Mouse (Mus musculus): ENCODE results near the gene Apoe. TPM values are rescaled to one million over a fixed set of nuclear protein-coding genes. Genes with fewer than 3 reads are reported as not detected.
A peak's percentile ranks its signal among the peaks of the same experiment; 100 is the strongest.

Apoe gene
- polyA plus RNA-seq, 1 experiment from 2014 or later: 340 TPM

DNA sequence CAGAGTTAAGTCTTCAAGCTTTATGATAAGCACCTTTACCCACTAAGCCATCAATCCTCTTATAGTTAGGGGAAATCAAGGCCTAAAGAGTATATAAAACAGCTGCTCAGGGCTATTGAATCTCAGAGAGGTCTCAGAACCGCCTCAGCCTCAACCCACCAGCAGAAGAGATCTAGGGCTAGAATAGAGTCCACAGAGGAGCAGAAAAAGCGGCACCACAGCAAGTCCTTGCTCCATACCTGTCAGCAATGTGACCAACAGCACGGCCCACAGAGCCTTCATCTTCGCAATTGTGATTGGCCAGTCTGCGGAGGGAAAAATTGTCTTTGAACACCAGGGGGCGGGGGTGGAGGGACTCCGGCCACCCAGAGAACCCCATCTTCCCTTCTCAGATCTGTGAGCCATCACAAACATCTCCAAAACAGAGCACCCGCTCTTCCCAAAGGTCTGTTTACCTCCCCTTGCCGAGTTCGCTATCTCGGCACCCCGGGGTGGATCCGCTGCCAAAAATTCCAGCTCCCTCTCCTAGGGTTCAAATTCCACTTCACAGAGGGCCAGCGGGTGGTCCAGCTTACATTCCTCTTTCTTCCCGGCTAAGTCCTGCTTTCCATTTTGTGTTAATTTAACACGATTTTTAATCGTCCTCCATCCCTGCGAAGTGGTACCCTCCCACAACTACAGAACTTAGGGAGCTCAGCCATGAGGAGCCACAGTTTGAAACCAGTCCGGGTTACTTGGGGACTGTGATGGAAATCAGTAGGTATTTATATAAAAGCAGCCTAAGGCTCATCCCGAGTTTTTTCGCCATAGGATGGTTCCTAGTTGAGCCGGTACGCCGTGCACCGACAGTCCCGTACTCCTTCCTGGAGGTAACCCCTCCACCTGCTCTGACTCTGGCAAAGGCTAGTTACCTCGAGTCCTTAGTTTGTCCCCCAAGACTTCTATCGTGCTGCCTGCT, 760 bp downstream of the Apoe start:
- no peak for ATAC-seq (replicated peaks; ENCODE audit: low FRiP score)
- Histone ChIP-seq H3K36me3 (peaks cover 32% of the 10 kb centered on the region), H3K4me2 (peak overlapping the region; percentile 72), H3K4me1 (peaks cover 56% of the 10 kb centered on the region), H3K4me3 (replicated peaks) (peak overlapping the region; percentile 42), H3K27ac (peak overlapping the region; percentile 60), H3K9me3 (replicated peaks) (no peaks in the 10 kb centered on the region), H3K9ac (peak overlapping the region; percentile 40), H3K27me3 (no peaks in the 10 kb centered on the region)
- 3% methylated on average over 28 of the region's 28 CpGs for WGBS

DNA sequence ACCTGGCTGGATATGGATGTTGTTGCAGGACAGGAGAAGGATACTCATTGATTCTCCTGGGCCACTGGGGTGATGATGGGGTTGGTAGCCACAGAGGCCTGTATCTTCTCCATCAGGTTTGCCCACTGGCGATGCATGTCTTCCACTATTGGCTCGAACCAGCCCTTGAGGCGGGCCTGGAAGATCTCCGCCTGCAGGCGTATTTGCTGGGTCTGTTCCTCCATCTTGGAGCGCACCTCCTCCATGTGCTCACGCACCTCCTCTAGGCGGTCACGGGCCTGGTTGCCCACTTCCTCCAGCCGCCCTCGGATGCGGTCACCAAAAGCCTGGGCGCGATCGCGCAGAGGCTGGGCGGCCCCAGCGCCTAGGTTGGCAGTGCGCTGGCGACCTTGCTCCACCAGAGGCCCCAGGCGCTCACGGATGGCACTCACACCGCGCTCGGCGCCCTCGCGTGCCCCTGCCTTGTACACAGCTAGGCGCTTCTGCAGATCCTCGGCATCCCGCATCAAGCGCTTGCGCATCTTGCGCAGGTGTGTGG, 2.6 kb downstream of the Apoe start:
- Histone ChIP-seq H3K4me3 (replicated peaks) (no peak overlapping the region), H3K9me3 (replicated peaks) (no peaks in the 10 kb centered on the region), H3K9ac (no peak overlapping the region), H3K4me1 (peaks cover 69% of the 10 kb centered on the region), H3K4me2 (no peak overlapping the region), H3K27me3 (no peaks in the 10 kb centered on the region), H3K36me3 (peaks cover 13% of the 10 kb centered on the region), H3K27ac (no peak overlapping the region)
- ATAC-seq (replicated peaks; ENCODE audit: low FRiP score): no peak
- WGBS: 97% methylated on average over 34 of the region's 34 CpGs

DNA sequence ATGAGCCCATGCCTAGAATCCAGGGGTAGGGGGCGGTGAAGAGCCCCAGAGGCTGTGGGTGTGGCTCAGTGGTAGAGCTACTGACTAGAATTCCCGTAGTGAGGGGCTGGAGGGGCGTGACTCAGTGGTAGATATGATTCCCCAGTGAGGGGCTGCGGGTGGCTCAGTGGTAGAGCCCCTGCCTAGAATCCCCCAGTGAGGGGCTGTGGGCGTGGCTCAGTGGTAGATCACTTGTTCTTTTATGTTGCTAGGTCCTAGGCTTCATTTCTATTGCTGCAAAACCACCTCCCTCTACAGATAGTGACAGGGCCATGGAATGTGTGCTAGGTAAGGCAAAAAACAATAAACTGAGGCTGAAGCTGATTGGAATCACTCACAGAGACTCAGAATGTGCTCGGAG, 3.1 kb downstream of the Apoe start:
- H3K4me2 ChIP-seq: no peak overlapping the region
- H3K27ac ChIP-seq: no peak overlapping the region
- H3K27me3 ChIP-seq: no peaks in the 10 kb centered on the region
- no peak overlapping the region for H3K4me3 ChIP-seq (replicated peaks)
- H3K9me3 ChIP-seq (replicated peaks): no peaks in the 10 kb centered on the region
- peaks cover 66% of the 10 kb centered on the region for H3K4me1 ChIP-seq
- no peak for ATAC-seq (replicated peaks; ENCODE audit: low FRiP score)
- peaks cover 12% of the 10 kb centered on the region for H3K36me3 ChIP-seq
- 88% methylated on average over 6 of the region's 6 CpGs for WGBS
- no peak overlapping the region for H3K9ac ChIP-seq

DNA sequence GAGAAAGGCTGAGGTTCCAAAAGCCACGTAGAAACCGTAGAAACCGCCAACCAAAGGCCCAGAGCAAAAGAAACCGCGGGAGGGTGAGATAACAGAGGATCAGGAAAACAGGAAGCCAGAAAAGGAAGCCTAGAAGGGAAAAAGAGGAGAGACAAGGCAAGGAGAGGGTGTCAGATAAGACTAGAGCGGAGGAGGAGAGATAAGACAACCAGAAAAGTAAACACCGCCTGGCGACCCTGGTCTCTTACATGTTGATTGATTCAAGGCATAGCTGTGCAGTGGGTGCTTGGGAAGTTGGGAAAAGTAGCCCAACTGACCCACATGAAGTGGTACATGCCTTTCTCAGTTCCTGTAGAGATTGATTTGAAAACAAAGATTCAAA, 3.8 kb downstream of the Apoe start:
- no peak for ATAC-seq (replicated peaks; ENCODE audit: low FRiP score)
- H3K9me3 ChIP-seq (replicated peaks): no peaks in the 10 kb centered on the region
- H3K4me2 ChIP-seq: no peak overlapping the region
- peaks cover 9% of the 10 kb centered on the region for H3K36me3 ChIP-seq
- peak overlapping the region; percentile 27; the same call in 1 of the 2 replicates for H3K27ac ChIP-seq
- no peaks in the 10 kb centered on the region for H3K27me3 ChIP-seq
- 32% methylated on average over 8 of the region's 8 CpGs for WGBS
- no peak overlapping the region for H3K4me3 ChIP-seq (replicated peaks)
- H3K4me1 ChIP-seq: peaks cover 59% of the 10 kb centered on the region
- no peak overlapping the region for H3K9ac ChIP-seq

DNA sequence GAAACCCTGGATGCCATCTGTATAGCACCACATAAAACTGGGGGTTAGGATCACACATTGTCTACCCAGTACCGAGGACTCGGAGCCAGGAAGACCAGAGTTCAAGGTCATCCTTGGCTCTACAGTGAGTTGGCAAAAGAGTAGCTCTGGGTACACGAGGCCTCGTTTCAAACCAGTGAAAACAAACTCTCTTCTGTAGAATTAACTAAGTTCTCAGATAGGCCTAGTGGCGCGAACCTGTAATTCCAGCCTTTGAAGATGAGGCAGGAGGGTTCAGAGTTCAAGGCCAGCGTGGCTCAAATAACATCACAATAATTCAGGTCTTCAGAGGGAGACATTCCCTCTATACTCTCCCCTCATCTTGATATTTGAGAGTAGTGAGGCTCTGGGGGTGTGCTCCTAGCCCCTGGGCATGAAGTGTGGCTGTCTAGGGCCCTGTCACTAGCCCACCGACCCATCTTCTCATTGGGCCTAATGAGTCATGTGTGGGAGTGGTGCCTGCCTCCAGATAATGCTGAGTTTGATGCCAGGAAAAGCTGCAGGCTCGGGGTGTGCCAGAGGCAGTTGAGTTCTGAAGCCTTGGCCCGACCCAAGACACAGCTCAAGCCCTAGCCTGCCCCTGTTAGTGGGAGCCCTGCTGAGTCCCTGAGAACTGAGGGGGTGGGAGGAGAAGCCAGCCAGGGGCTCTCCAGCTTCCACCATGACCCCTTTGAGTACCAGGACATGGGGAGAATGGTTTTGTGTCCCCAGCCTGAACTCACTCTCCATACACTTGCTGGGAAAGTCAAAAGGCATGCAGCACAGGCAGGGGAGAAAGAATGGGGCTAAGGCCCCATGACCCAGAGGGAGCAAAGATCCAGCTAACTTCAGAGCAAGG, 4.4 kb downstream of the Apoe start:
- 63% methylated on average over 10 of the region's 10 CpGs for WGBS
- ATAC-seq (replicated peaks; ENCODE audit: low FRiP score): no peak
- Histone ChIP-seq H3K4me2 (no peak overlapping the region), H3K36me3 (peaks cover 9% of the 10 kb centered on the region), H3K4me3 (replicated peaks) (no peak overlapping the region), H3K9me3 (replicated peaks) (no peaks in the 10 kb centered on the region), H3K27ac (0 out of 2 replicates have a peak overlapping the region, but pooled peaks have one; percentile 27), H3K9ac (no peak overlapping the region), H3K4me1 (peaks cover 54% of the 10 kb centered on the region), H3K27me3 (no peaks in the 10 kb centered on the region)

DNA sequence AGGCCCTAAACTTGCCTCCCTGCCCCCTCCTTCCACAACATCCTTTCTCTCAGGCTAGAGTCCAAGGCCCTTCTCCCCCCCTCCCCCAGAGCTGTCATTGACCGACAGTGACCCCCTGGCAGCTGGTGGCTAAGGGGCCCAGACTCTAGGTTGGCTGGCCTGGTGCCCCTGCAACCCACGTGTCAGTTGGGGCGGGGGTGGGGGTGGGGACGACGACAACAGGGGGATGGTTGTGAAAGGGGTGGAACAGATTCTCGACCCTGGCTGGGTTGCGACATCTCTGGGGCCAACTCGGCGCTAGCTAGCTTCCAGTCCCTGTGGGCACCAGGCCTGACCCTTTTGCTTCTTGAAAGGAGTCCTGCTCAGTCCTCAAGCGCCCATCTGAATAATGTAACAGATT, 5.6 kb downstream of the Apoe start:
- Histone ChIP-seq H3K36me3 (peaks cover 9% of the 10 kb centered on the region), H3K27ac (0 out of 2 replicates have a peak overlapping the region, but pooled peaks have one; percentile 6), H3K9me3 (replicated peaks) (no peaks in the 10 kb centered on the region), H3K9ac (no peak overlapping the region), H3K4me1 (peaks cover 42% of the 10 kb centered on the region), H3K4me2 (no peak overlapping the region), H3K27me3 (no peaks in the 10 kb centered on the region), H3K4me3 (replicated peaks) (no peak overlapping the region)
- ATAC-seq (replicated peaks; ENCODE audit: low FRiP score): no peak
- 27% methylated on average over 10 of the region's 10 CpGs for WGBS

DNA sequence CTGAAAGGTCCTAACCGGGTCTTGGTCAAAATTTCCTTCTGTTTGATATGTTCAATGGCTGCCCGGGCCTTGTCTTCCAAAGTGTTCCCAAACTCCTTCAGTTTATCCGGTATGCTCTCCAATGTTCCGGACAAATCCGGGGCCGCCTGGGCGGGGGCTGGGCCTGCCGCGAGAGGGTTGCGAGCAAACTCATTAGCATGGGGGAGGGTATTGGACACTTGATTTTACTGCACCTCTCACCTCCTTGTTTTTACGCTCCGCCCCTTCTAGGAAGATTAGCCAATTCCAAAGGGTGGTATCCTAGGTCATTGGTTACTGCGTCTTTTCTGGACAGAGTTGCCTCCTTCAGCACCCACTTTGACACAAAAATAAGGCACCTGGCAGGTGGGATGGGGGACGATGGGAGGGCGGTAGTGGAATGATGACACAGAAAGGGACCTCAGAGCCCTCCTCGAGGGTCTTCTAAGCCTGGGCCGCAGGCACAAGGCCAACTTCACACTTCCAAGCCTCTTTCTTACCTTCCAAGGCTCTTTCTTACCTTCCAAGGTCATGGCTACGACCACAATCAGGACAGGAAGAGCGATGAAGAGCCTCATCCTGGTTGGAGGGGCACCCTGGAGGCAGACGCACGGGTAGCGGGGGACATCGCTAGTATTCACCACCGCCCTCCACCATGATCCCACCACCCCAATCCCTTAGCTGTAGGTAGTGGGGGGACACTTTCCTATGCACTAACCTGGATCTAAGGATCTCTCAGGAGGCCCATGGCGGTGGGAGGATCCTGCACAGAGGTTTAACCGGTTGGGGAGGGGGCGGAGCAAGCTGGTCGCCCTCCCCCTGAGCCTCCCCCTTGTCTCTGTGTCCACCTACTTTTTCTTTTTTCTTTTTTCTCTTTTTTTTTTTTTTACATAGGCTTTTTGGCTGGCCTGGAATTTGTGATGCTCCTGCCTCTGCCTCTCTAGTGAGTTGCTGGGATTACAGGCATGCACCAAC, 6.8 kb downstream of the Apoe start, which contains the start of gene Apoc1:
Apoc1 (minus strand) TSS at position 788 of the 993 bp plus-strand sequence.
- peak within 1 kb of the TSS; percentile 34 for H3K4me2 ChIP-seq
- no peak for ATAC-seq (replicated peaks; ENCODE audit: low FRiP score)
- H3K27ac ChIP-seq: 0 out of 2 replicates have a peak within 1 kb of the TSS, but pooled peaks have one; percentile 18
- 44% methylated on average over 28 of the region's 28 CpGs for WGBS
- peak within 1 kb of the TSS; percentile 6; the same call in 1 of the 2 replicates for H3K4me3 ChIP-seq (replicated peaks)
- no peak within 1 kb of the TSS for H3K9ac ChIP-seq
- no peaks in the 10 kb centered on the region for H3K27me3 ChIP-seq
- H3K36me3 ChIP-seq: peaks cover 9% of the 10 kb centered on the region
- H3K9me3 ChIP-seq (replicated peaks): no peaks in the 10 kb centered on the region
- peaks cover 33% of the 10 kb centered on the region for H3K4me1 ChIP-seq

DNA sequence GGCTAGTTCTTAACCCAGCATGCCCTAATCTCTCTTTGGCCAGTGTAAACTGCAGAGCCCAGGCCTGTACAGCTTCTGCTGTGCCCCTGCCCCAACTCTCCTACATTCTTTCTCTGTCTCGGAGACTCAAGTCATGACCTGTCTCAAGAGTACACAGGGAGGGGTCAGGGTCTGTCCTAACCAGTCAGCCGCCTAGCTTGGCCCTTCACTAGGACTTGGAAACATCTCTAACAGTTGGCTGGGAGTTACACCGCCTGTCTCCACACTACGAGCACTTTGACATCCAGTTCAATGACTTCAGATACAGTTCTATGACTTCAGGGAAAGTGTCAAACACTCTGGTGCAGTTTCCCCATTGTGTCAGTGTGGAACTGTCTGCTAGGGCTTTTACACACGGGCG, 7.6 kb downstream of the Apoe start:
- Histone ChIP-seq H3K4me1 (peaks cover 33% of the 10 kb centered on the region), H3K36me3 (peaks cover 3% of the 10 kb centered on the region), H3K27ac (0 out of 2 replicates have a peak overlapping the region, but pooled peaks have one; percentile 18), H3K9ac (no peak overlapping the region), H3K27me3 (no peaks in the 10 kb centered on the region), H3K4me2 (peak overlapping the region; percentile 34), H3K4me3 (replicated peaks) (peak overlapping the region; percentile 6; the same call in 1 of the 2 replicates), H3K9me3 (replicated peaks) (no peaks in the 10 kb centered on the region)
- 70% methylated on average over 6 of the region's 6 CpGs for WGBS
- no peak for ATAC-seq (replicated peaks; ENCODE audit: low FRiP score)

DNA sequence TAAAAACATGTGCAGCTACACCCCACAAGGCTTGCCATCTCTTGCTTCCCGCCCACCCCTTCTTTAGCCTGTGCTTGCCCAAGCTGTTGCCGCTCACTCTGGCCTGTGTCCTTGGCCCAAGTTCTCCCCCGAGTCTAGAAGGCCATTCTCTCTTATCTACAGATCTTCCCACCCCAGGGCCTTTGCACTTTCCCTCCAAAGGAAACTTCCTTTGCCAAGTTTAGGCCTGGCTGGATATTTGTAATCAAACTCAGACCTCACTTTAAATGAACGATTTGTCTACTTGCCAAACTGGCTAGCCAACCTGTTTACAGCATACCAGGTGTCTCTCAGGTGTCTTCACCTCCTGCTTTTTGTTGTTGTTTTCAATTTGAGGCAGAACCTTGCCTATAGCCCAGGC, 8.1 kb downstream of the Apoe start:
- Histone ChIP-seq H3K4me2 (no peak overlapping the region), H3K36me3 (no peaks in the 10 kb centered on the region), H3K27me3 (no peaks in the 10 kb centered on the region), H3K27ac (no peak overlapping the region), H3K9me3 (replicated peaks) (no peaks in the 10 kb centered on the region), H3K9ac (no peak overlapping the region), H3K4me3 (replicated peaks) (no peak overlapping the region), H3K4me1 (peaks cover 35% of the 10 kb centered on the region)
- no peak for ATAC-seq (replicated peaks; ENCODE audit: low FRiP score)
- WGBS: 84% methylated on average over 4 of the region's 4 CpGs

DNA sequence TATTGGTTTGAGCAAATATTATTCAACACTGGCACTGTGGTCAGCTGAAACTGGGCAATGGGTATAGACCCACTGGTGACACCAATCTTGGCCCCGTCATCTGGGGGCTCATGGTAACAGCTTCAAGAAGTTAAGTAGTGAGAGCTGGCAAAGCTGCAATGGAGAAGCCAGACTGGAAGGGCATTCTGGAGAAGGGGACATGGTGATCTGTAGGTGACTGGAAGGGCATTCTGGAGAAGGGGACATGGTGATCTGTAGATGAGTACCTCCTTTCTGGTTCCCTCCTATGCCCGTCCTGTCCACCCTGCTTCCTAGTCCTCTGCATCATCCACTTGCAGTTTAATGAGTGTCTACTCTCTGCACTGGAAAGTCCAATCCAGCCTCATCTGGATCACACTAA, 10.4 kb downstream of the Apoe start:
- no peak overlapping the region for H3K9ac ChIP-seq
- no peak overlapping the region for H3K4me3 ChIP-seq (replicated peaks)
- H3K4me2 ChIP-seq: no peak overlapping the region
- 79% methylated on average over 2 of the region's 2 CpGs for WGBS
- no peak overlapping the region for H3K27ac ChIP-seq
- H3K9me3 ChIP-seq (replicated peaks): no peaks in the 10 kb centered on the region
- no peak for ATAC-seq (replicated peaks; ENCODE audit: low FRiP score)
- no peaks in the 10 kb centered on the region for H3K36me3 ChIP-seq
- peaks cover 30% of the 10 kb centered on the region for H3K4me1 ChIP-seq
- no peaks in the 10 kb centered on the region for H3K27me3 ChIP-seq

DNA sequence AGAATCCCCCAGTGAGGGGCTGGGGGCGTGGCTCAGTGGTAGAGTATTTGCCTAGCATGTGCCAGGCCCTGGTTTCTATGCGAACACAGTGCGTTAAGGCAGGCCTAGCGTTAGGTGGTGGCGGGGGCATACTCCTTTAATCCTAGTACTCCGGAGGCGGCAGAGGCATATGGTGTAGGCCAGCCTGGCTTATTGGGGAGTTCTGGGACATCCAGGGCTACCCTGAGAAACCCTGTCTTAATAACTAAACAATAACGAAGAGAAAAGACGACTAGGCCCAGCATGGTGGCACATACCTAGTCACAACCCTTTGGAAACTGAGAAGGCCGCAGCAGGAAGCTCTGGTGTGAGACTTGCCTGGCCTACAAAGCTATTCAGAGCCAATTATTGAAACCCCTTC, 10.9 kb downstream of the Apoe start:
- H3K36me3 ChIP-seq: no peaks in the 10 kb centered on the region
- no peak overlapping the region for H3K9ac ChIP-seq
- peaks cover 27% of the 10 kb centered on the region for H3K4me1 ChIP-seq
- ATAC-seq (replicated peaks; ENCODE audit: low FRiP score): no peak
- H3K9me3 ChIP-seq (replicated peaks): no peaks in the 10 kb centered on the region
- WGBS: 94% methylated on average over 10 of the region's 10 CpGs
- H3K27ac ChIP-seq: no peak overlapping the region
- H3K4me3 ChIP-seq (replicated peaks): no peak overlapping the region
- H3K27me3 ChIP-seq: no peaks in the 10 kb centered on the region
- no peak overlapping the region for H3K4me2 ChIP-seq
